Mouse (Mus musculus): ENCODE data around the gene Tmem222.

- TF ChIP-seq POLR2A (IDR thresholded peaks at IDR 0.05; ENCODE audit: borderline replicate concordance, extremely low read depth, low read depth, low read length) (no peak), CTCF (IDR thresholded peaks at IDR 0.05; ENCODE audit: insufficient read depth, low read length) (no peak)
Observed at GRCm38 (mm10) chr4:133221701-133222100, 55.9 kb downstream of the Tmem222 start.

All from lung, adult 2 months (tissue).